Mouse (Mus musculus) CD4-positive naive resting alpha-beta T cell, adult 76 days (primary cell): ENCODE data around the gene Igf2bp3. TPM values are rescaled to one million over a fixed set of nuclear protein-coding genes. Genes with fewer than 3 reads are reported as not detected.

Source experiments
- total RNA-seq: library from RNA; stranded (reverse); gene quantifications from one replicate; pipeline ENCODE4 v1.2.4, GENCODE M21; 2023

Igf2bp3 gene
- 0.32 TPM for total RNA-seq

DNA sequence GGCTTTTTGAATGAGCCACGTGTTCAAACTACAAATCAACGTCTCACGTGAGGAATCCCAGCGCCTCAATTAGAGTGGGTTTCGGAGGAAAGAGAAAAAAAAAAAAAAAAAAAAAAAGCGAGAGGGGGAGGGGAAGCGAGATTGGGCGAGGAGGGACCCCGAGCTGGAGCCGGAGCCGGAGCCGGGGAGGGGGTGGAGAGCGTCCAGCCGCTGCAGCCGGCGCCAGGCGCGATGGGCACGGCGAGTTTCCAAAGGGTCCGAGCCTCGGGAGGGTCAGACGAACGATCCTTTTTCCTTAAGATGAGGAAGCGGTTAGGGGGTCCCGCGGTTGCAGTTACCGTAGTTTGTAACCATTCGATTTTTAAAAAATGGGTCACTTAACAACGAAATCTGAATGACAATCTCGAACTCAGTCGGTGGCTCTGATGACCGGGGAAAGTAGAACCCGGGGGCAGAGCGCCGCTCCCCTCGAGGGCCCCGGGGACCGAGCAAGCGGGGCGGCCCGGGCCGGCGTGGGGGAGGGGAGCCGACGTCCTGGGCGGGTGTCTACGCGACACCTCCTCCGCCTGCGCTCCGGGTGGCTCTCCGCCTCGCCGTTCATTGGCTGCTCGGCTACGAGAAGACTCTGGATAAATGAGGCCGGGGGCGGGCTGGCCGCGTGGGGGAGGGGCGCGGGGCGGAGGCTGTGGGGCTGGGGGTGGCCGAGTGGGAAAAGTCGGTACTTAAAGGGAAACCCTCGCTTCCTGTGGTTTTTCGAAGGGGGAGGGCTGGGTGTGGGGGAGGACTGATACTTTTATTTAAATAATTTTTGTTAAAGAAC, at the start of gene Igf2bp3:
Igf2bp3 (minus strand) TSS at position 30 of the 820 bp plus-strand sequence.

DNA sequence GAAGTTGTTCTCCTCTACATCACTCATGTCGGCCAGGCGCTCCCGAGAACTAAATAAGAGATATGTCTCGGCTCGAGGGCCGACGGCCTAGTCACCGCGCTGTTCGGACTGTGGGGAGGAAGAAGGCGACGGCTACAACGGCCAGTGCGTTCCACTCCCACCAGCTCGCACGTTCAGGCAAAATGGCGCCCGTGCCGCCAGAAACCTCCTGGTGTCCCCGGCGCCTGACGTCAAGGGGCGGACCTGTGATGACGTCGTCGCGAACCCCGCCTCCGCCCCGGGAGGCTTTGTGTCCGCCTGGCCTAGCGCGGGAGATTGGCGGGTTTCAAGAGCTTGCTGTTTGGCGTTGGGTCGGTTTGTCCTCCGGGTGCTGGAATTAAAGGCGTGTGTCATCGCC, 49.1 kb upstream of the Igf2bp3 start, which contains the start of gene Tra2a:
Tra2a (minus strand) TSS at position 187 of the 397 bp plus-strand sequence.

DNA sequence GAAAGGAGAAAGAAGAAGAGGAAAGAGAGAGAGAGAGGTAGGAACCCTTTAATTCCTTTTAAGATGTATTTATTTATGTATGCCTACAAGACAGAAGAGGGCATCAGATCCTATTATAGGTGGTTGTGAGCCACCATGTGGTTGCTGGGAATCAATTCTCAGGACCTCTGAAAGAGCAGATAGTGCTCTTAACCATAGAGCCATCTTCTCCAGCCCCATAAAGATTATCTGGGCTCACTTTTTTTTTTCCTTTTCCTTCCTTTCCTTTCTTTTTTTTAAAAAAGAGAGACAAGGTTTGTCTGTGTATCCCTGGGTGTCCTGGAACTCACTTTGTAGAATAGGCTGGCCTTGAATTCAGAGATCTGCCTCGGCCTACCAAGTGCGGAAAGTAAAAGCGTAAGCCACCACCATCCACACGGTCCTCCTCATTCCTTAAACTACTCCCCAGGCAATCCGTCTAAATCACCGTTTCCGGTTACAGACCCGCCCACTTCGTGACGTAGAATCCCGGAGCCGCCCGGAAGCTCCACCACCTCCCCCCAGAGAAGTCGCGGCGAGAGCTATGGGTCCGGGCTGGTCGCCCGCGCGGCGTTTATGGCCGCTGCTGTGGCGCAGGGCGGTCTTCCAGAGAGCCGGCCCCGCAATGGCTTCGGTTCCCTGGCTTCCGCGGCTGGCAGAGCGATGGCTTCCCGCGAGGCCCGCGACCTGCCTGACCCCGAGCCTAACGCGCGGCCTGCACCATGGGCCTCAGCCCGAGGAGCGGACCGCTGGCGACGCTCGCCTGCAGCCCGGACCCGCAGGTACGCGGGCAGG, 141.2 kb downstream of the Igf2bp3 start, which contains the start of gene Malsu1:
Malsu1 (plus strand) TSS at position 492 of the 813 bp plus-strand sequence.

DNA sequence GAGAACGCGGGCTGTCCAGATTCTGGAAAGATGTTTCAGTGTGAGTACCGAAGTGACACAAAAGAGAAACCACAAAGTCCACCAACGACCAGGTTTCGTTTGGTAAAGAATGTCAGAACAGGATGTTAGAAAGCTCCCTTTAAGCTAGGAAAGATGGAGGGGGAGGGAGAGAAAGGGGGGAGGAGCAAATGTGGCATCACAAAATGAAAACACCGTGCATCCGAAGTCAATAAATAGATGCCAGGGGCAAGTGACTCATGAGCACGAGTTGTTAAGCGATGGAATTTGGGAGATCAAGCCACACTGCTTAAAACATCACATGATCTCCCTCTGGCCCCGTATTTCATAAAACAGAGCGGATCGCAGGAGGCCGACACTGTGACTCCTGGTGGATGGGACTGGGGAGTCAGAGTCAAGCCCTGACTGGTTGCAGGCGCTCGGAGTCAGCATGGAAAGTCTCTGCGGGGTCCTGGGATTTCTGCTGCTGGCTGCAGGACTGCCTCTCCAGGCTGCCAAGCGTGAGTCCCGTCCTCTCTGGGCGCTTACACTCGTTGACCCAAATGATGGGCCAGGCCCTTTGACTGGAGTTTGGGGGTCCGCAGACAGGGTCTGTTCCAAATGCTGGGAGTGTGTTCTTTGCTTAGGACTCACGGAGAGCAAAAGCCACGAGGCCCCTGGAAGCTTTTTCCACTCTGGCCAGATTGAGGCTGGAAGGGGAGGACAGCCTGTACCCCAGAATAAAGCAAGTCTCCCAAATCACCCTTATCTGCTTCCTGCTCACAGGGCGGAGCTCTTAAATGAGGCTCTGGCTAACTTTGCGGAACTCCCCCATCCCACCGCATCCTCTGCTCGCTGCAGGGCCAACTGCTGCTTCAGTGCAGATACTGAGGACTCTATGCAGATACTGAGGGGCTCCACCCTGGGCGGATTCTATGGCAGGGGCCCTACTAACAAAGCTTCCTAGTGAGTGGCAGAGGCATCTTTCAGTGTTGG, 178.2 kb downstream of the Igf2bp3 start, which contains the start of gene Gpnmb:
Gpnmb (plus strand) TSS at position 272 of the 993 bp plus-strand sequence.

Other genes with a start within 250 kb of the Igf2bp3 start
- gene Doxl2, start 240.0 kb downstream of the Igf2bp3 start, total RNA-seq, result not detected
- not detected for gene Svs1, start 228.1 kb downstream of the Igf2bp3 start, total RNA-seq
- gene Gpnmb, start 178.4 kb downstream of the Igf2bp3 start, total RNA-seq, result 2.5 TPM
- 60.5 TPM for gene Malsu1, start 141.2 kb downstream of the Igf2bp3 start, total RNA-seq
- gene Tra2a, start 49.1 kb upstream of the Igf2bp3 start, total RNA-seq, result 202 TPM
- gene Ccdc126, start 104.3 kb upstream of the Igf2bp3 start, total RNA-seq, result 6.4 TPM
- 8.6 TPM for gene Fam221a, start 152.8 kb upstream of the Igf2bp3 start, total RNA-seq
- 0.23 TPM for gene Stk31, start 180.6 kb upstream of the Igf2bp3 start, total RNA-seq